Mouse (Mus musculus) liver, adult 2 months (tissue): Measurements from ENCODE around the gene Fam43a.

ENCODE experiments used
- CTCF ChIP-seq: fragments of 200-500 bp; IDR thresholded peaks from 2 replicates; pipeline ENCODE4 v1.5.1; 2011; ENCODE audit warnings: low read depth, low read length, control low read depth
- POLR2A ChIP-seq: fragments of 200-500 bp; IDR thresholded peaks from 2 replicates; pipeline ENCODE4 v1.6.1; 2011; ENCODE audit warnings: low read length, control low read depth; ENCODE audit not compliant: insufficient read depth; ENCODE audit errors: extremely low read depth

- TF ChIP-seq POLR2A: no peak
- no peak for TF ChIP-seq CTCF
Measured at GRCm38 (mm10) chr16:30586935-30587493, 12.5 kb upstream of the Fam43a start.
